Mouse (Mus musculus) cerebellum, adult 11 months (tissue): Measurements from ENCODE around the gene Rcor1.

Experiments
- DNase-seq: peaks from one replicate; pipeline ENCODE4 v3.0.0; 2022

The Rcor1 gene

GRCm38 (mm10) chr12:111038976-111039612, at the start of gene Rcor1:
TSS of gene Rcor1 (plus strand) at chr12:111039351.
- peak; percentile 99 for DNase-seq

DNA sequence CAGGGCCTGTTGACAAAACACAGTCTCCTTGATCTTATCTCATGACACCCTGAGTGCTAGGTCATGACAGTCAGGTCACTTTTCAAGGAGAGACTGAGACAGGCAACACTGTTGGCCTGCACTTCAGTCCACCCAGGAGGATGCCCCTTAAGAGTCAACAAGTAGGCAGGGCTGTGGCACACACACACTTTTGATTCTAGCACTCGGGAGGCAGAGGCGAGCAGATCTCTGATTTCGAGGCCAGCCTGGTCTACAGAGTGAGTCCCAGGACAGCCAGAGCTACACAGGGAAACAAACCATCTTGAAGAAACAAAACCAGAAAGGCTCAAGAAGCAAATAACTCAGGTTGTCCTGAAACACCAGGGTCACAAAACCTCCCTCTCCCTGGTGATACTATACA, 49.7 kb upstream of the Rcor1 start:
- DNase-seq, result no peak

- no peak for DNase-seq
These were observed 48.7 kb upstream of the Rcor1 start for GRCm38 (mm10) chr12:110990500-110990899.

GRCm38 (mm10) chr12:110991361-110992127, 47.6 kb upstream of the Rcor1 start:
- DNase-seq, result peak; percentile 55

- DNase-seq, result peak; percentile 94
These were observed 47.0 kb upstream of the Rcor1 start for GRCm38 (mm10) chr12:110992128-110992553.

- peak; percentile 37 for DNase-seq
These were observed 46.4 kb upstream of the Rcor1 start for GRCm38 (mm10) chr12:110992771-110993170.

GRCm38 (mm10) chr12:110993226-110993625, 45.9 kb upstream of the Rcor1 start:
- DNase-seq, result no peak

DNA sequence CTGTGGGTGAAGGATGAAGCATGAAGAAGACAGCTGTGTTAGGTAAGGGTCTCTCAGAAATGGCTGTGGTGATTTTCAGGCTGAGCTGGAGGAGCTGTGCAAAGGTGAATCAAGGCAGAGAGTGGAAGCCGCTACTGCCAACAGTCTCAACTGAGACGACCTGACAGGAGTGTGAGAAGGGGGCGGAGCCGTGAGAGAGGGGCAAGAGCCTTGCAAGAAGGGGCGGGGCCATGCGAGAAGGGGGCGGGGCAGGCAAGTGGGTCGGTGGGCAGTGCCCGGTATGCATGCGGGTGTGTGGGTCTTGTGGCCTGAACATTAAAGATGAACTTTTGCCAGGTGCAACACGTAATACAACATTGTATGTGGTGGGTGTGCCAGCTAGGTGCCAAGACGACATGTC, 44.5 kb upstream of the Rcor1 start:
- DNase-seq, result no peak

GRCm38 (mm10) chr12:110998092-110998491, 41.1 kb upstream of the Rcor1 start:
- no peak for DNase-seq

DNA sequence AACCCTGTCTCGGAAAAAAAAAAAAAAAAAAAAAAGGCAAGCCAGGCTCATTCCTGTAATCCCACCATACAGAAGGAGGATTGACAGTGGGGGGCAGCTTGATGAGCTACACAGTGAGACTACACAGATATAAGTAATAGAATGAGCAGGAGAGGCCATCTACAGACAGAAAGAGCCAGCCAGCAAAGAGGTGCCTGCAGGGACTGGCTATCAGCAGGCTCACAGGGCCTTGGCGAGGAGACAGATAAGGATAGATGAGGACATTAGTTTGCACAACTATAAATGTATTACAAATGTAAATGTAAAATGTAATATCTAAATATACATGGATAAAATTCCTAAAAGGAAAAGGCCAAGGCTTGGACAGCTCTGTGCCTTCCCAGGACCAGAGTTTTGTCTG, 39.3 kb upstream of the Rcor1 start:
- DNase-seq, result no peak

GRCm38 (mm10) chr12:111000956-111001355, 38.2 kb upstream of the Rcor1 start:
- DNase-seq, result no peak

DNA sequence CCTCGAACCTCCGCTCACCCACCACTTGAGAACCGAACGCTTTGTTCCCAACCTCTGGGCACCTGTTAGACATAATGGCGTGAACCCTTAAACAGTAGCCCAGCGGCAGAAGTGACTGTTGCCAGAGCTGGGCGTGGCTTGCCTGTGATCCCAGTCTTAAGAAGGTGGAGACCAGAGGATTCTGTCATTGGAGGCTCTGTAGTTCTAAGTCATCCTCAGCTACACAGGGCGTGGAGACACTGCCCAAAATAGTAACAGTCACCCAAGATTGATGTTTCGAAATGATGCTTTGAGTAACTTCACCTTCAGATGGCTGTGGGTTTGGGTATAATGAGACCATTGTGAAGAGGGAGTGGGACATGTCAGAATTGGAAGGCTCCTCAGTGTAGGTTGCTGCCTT, 35.0 kb upstream of the Rcor1 start:
- DNase-seq, result no peak

DNA sequence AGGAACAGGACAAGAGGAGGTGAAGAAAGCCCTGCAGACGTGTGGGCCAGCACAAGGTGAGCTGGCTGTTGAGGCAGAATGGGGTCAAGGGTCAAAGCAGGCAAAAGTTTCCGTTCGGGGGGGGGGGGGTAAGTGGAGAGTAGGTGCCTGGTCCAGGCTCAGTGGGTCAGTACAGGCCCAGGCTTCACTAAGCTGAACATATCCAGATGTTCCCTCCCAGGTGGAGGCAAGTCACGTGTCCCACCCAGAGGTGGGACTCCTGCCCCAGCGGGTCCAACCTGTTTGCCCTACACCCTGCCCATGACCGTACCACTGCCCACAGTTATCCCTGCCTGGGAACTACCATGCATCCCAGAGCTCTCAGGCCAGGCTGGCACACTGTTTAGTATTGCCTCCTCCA, 33.3 kb upstream of the Rcor1 start:
- DNase-seq, result no peak

DNA sequence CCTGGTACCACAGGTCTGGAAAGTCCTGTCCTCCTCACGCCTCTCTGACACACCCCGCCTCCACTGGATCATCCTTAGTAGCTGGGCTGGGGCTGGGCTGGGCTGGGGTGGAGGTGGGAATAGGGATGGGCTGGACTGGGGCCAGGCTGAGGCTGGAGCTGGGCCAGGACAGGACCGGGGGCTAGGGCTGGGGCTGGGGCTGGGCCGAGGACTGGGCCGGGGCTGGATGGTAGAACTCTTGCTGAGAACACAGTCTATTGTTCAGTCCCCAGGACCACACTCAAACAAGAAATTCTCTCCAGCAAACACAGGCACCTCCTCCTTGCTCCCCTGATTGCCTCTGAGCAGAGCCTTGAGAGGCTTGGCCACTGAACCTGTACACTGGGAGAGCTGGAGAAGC, 32.8 kb upstream of the Rcor1 start:
- no peak for DNase-seq

DNA sequence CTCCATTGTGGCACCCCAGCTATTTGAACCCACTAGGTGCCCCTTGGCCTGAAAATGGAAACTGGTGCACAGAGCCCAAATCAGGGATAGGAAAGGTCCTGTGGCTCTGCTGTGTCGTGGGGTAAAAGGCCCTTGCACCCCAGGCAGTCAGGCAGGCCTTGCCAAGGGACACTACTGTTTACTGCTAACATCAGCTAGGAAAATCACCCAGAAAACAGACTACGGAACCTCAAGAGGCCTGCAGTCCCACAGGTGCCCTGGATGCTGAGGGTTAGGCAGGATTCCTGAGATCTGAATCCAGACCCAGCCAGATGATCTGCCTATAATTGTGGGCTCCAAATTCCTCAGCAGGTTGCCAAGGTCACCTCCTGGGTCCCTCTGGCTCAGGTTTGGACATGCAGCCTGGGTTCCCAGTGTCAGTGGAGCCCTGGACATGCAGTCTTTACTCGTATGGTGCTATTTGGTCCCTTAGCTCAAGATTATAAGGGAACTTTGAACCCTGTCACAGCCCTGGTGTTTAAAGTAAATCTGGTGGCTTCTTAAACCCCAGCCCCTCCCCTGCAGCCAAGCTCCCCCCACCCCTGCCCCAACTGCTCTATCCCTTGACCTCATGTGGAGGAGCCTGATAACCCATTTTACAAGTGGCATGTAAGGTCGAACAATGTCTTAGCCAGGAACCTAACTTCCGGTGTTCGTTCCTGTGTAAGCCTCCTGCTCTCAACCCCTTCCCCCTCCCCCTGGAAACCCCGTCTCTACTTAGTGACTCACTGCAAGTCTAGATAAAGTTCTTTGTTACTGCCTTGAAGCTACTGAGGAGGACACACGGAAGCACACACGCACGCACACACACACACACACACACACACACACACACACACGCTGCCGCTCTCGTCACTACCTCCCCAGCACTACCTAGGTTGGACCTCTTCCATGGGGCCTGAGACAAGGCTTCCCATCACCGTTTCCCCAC, 31.7 kb upstream of the Rcor1 start:
- no peak for DNase-seq

GRCm38 (mm10) chr12:111008500-111009490, 30.4 kb upstream of the Rcor1 start:
- peak; percentile 31 for DNase-seq

DNA sequence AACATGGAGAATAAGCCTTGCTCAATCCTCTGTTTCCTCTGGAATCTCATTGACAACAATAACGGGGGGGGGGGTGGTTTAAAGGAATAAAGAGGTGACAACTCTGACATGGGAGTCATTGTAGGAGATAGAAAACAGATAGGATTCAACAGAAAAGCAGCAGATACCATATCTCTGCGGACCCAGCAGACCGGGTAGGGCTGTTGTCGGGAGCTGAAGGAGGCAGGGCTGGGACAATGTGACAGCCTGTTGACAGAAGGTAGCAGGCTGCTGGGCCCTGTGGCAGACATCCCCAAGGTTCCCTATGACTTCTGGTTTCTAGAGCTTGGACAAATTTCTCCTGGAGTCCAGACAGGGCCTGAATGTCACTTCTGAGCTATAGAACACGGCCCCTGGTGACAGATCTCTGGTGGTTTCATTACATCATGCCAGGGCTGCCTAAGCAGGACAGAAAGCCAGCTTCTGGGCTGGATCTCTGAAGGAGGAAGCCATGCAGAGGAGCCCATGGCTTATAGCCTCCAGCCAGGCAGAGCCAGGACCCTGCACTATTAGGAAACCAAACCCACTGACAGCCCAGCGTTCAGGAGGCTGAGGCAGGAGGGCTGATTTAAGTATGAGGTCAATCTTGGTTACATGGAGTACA, 29.4 kb upstream of the Rcor1 start:
- DNase-seq, result no peak

GRCm38 (mm10) chr12:111016807-111017206, 22.3 kb upstream of the Rcor1 start:
- DNase-seq, result no peak

DNA sequence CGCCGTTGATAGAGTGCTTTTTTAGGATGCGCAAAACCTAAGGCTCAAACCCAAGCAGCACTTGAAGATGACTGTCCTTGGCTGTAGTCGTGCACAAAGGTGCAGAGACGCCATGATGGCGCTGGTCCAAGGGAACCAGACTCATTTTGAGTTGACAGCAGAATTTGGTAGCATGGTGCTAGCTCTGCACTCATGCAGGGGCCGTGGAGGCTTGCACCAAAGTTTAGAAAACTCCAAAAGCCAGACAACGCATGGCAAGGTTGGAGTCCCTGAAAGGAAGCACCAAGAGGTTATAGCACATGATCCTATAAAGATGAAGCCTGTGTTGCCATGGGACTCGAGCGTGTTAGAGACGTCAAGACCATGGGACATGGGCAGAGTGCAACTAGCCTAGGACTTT, 21.1 kb upstream of the Rcor1 start:
- no peak for DNase-seq

DNA sequence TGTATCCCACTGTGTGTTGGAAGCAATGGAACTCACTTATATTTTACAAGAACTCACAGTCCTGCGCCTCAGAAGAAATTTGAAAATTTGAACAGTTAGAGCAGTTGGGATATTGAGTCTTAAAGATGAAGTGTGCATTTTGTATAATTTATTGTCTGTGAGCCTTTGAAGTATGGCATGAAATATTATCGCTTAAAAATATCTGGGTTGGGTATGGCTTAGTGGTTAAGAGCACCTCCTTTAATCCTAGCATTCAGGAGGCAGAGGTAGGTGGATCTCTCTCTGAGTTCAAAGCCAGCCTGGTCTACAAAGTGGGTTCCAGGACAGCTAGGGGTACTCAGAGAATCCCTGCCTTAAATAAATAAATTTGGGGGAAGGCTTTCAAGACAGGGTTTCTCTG, 20.1 kb upstream of the Rcor1 start:
- DNase-seq, result no peak

DNA sequence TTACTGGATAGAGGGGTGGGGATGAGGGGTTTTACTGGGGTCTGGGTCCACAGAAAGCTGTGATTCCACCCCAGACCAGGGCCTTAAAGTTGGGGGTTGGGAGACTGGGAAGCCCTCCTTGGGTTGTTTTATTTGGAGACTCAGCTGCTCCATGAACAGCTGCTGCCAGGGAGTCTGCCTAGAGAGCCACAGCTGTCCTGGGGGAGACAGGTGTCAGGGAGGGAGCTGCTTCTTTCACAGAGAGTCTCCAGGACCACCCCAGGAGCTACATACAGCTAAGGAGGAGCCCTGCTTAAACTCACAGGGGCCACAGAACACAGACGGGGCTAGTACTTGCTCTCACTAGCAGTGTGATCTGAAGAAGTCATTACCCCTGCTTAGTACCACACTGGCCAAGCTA, 18.0 kb upstream of the Rcor1 start:
- no peak for DNase-seq

DNA sequence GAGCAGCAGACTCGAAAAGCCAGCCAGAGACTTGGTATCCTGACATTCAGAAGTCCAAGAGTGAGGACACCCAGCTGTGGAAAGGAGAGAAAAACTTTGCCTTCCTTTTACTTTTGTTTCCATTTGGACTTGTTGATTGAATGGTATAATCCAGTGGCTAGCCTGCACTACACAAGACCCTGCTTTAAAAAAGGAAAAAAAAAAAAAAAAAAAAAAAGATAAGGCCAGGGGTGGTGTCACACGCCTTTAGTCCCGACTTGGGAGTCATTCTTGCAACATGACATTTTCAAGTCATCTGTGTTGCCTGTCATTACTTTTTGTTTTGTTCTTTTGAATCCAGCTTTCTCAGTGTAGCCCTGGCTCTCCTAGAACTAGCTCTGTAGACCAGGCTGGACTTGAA, 17.6 kb upstream of the Rcor1 start:
- no peak for DNase-seq
